Mouse (Mus musculus) mammary gland, adult 2 months (tissue): ENCODE measurements around the gene Aifm1. TPM values are rescaled to one million over a fixed set of nuclear protein-coding genes. Genes with fewer than 3 reads are reported as not detected.

Source experiments
- polyA plus RNA-seq: library from polyadenylated mRNA; depleted of rRNA; stranded (reverse); fragments of >200 nt; gene quantifications from 2 replicates; pipeline ENCODE4 v1.2.3, GENCODE M21; 2012; ENCODE audit warnings: low replicate concordance; rRNA removed

Aifm1 gene
- 6.7 and 18.8 TPM in 2 replicates for polyA plus RNA-seq

DNA sequence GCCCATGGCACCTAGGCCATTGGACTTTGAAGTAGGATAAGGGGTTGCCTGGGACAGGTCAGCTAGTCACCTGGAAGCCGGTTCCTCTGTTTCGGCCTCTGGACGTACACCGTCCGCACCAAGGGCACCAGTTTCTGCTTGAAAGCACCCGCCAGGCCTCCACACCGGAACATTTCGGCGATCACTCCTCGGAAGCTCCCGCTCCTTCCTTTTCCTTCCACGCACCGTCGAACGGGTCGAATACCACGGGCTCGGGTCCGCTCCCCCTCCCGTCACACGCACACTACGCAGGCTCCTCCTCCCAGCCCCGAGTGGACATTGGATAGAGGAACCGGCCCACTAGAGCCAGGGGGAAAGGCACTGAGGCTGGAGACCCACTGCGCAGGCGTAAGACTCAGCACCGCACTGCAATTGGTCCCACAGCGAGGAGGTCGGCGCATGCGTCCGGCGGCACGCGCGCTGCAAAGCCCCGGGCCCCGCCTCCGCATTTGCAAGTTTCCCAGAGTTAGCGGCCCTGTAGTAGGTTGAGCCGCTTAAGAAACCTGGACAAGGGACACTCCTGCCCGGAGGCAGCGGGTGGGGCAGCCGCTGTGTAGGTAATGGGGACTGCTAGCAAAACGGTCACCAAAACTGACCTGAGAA lies at the start of gene Aifm1:
Aifm1 (minus strand) TSS at position 398 of the 642 bp plus-strand sequence.

DNA sequence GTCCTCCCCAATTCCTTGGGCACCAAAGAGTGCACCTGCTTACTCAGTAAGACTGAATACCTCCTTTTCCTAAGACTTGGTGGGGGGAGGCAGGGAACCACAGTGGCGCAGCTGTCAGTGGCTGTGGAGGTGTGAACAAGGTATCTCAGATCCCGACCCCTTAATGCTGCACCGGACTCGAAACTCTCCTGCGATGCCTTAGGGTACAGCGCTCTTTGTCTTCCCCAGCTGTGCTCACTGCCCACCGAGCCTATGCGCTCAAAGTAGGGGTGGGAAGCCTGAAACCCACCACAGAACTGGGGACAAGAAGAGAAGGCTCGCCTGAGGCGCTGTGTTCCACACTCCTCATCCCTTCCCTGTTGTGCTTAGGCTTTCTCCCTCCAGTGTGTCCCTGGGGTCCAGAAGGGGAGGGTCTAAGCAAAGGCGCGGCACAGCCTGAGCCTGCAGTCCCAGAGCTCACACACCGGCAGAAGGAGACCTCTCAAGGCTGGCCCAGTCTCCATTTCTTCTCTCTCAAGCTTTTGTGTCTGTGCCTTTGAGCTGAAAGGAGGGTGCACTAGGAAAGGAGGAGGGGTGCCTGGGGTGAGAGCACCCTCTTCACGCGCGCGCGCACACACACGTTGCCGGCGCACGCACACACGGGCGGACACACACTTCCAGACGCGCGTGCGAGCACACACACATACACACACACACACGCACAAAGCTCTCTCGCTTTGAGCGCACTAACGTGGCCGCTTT lies 5.6 kb upstream of the Aifm1 start, which contains the start of gene Rab33a:
Rab33a (plus strand) TSS at position 478 of the 741 bp plus-strand sequence.

DNA sequence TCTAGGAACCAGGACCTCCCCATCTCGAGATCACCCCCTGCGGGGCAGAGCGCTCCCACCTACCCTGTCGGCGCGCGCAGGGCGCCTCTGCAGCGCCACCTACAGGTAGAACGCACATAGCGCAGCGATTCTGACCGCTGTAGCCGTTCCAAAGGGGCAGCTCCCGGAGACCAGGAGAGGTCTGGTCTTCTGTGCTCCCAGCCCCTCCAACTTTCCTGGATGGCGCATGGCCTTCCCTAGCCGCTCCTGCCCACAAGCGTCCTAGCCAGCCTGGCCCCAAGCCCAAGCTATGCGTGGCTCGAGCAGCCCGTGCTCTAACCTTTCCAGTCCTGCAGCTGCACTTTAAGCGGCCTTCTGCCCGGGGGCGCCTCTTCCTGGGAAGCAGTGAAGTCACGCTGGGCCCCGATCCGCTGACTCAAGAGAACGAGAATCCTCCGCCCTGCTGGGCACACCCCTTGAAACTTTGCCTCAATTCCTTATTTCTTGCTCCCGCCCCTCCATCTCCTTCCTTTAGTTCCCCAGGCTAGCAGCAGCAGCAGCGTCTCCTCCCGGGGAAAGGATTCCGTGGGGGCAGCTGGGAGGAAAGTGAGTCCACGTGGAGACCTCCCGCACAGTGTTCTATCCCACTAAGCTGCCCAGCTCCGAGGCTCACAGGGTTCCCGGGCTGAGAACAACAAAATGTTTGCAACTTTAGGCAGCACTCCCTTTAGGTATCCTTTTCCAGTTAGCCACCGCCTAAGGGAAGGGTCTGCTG lies 50.4 kb downstream of the Aifm1 start, which contains the start of gene Elf4:
Elf4 (minus strand) TSS at position 379 of the 754 bp plus-strand sequence.

Other genes with a start within 250 kb of the Aifm1 start
- gene Bcorl1, start 172.2 kb downstream of the Aifm1 start, polyA plus RNA-seq: 4.5 and 4.9 TPM in 2 replicates
- gene Elf4, start 50.4 kb downstream of the Aifm1 start, polyA plus RNA-seq: 31.1 and 37.5 TPM in 2 replicates
- 0.11 and 0.49 TPM in 2 replicates for gene Rab33a, start 5.7 kb upstream of the Aifm1 start, polyA plus RNA-seq
- 1.7 and 6.0 TPM in 2 replicates for gene Zfp280c, start 80.9 kb upstream of the Aifm1 start, polyA plus RNA-seq
- gene Slc25a14, start 109.8 kb upstream of the Aifm1 start, polyA plus RNA-seq: 1.2 and 2.5 TPM in 2 replicates
- not detected in 2 replicates for gene Gpr119, start 160.9 kb upstream of the Aifm1 start, polyA plus RNA-seq
- 0.74 and 1.3 TPM in 2 replicates for gene Rbmx2, start 181.4 kb upstream of the Aifm1 start, polyA plus RNA-seq